Mouse (Mus musculus) ovary, postnatal 36 days (tissue): ENCODE results near the gene Acss2.

Experiments
- DNase-seq: peaks from one replicate; pipeline ENCODE4 v3.0.0; 2022; ENCODE audit warnings: low spot score, mixed read lengths

Acss2 gene

DNA sequence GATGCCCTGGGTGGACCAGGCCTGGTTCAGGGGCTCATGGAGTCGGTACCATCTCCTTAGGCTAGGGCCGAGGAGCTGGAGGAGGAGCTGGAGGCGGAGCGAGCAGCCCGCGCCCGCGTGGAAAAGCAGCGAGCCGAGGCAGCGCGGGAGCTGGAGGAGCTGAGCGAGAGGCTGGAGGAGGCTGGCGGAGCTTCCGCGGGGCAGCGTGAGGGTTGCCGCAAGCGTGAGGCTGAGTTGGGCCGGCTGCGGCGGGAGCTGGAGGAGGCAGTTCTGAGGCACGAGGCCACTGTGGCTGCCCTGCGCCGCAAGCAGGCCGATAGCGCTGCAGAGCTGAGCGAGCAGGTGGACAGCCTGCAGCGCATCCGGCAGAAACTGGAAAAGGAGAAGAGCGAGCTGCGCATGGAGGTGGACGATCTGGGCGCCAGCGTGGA is 111.5 kb downstream of the Acss2 start:
- DNase-seq, result peak; percentile 53

DNA sequence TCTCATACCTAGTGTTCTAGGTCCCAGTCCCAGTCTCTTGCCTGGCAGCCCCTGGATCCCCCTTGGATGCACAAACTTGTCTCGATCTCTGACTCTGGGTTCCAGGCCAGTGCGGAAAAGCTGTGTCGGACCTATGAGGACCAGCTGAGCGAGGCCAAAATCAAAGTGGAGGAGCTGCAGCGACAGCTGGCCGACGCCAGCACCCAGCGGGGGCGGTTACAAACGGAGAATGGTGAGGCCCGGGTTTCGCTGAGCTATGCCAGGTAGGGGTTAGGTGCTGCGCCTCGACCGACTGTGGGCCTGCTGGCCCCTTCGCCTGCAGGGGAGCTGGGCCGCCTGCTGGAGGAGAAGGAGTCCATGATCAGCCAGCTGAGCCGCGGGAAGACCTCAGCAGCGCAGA is 112.4 kb downstream of the Acss2 start:
- DNase-seq, result no peak

DNA sequence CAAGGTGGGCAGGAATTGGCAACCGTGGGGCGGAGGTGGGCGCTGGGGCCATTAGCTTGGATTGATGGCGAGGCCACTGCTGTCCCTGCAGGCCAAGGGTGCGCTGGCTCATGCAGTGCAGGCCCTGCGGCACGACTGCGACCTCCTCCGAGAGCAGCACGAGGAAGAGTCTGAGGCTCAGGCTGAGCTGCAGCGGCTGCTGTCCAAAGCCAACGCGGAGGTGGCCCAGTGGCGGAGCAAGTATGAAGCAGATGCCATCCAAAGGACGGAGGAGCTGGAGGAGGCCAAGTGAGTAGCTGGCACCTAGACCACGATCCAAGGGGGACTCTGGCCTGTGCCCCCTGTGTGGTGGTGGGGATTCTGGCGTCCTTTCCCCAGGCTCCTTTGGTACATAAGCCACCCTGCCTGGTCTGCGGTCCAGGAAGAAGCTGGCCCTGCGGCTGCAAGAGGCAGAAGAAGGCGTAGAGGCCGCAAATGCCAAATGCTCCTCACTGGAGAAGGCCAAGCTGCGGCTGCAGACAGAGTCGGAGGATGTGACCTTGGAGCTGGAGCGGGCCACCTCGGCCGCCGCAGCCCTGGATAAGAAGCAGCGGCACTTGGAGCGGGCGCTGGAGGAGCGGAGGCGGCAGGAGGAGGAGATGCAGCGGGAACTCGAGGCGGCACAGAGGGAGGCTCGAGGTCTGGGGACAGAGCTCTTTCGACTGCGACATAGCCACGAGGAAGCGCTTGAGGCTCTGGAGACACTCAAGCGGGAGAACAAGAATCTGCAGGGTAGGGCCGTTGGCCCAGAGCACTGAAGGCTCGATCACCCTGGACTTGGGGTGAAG is 113.1 kb downstream of the Acss2 start:
- peak; percentile 75 for DNase-seq

GRCm38 (mm10) chr2:155632138-155632936 is 114.6 kb downstream of the Acss2 start:
- no peak for DNase-seq

DNA sequence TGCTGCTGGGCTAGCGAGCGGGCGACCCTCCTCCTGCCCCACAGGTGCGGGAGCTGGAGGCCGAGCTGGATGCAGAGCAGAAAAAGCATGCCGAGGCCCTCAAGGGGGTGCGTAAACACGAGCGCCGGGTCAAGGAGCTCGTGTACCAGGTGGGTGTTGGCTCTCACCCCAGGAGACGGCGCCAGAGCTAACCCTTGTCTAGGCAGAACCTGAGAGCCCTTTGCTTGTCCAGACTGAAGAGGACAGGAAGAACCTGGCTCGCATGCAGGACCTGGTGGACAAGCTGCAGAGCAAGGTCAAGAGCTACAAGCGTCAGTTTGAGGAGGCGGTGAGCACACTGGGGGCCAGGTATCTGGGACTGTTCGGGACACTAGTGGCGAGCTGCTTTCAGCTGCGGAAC is 115.4 kb downstream of the Acss2 start:
- no peak for DNase-seq

- no peak for DNase-seq
These were observed 116.0 kb downstream of the Acss2 start for GRCm38 (mm10) chr2:155633731-155634130.

GRCm38 (mm10) chr2:155634562-155634961 is 116.8 kb downstream of the Acss2 start:
- DNase-seq, result no peak
